Mouse (Mus musculus) liver (tissue): ENCODE data around the gene Plxdc2.

Experiments used
- DNase-seq: peaks from one replicate; pipeline ENCODE4 v3.0.0-alpha.2; 2020; ENCODE audit warnings: mixed read lengths

Plxdc2 gene

GRCm38 (mm10) chr2:16578153-16578552 is 222.0 kb downstream of the Plxdc2 start:
- DNase-seq, result no peak

- no peak for DNase-seq
Observed at GRCm38 (mm10) chr2:16588546-16588945, 232.4 kb downstream of the Plxdc2 start.

- no peak for DNase-seq
Observed at GRCm38 (mm10) chr2:16595451-16595850, 239.3 kb downstream of the Plxdc2 start.

- no peak for DNase-seq
Observed at GRCm38 (mm10) chr2:16598231-16598630, 242.1 kb downstream of the Plxdc2 start.

- DNase-seq, result no peak
Observed at GRCm38 (mm10) chr2:16604291-16604690, 248.2 kb downstream of the Plxdc2 start.

GRCm38 (mm10) chr2:16607792-16608586 is 251.9 kb downstream of the Plxdc2 start:
- no peak for DNase-seq

- no peak for DNase-seq
Observed at GRCm38 (mm10) chr2:16642061-16642460, 286.0 kb downstream of the Plxdc2 start.

- no peak for DNase-seq
Observed at GRCm38 (mm10) chr2:16651713-16652112, 295.6 kb downstream of the Plxdc2 start.

- DNase-seq, result no peak
Observed at GRCm38 (mm10) chr2:16664516-16664915, 308.4 kb downstream of the Plxdc2 start.

- no peak for DNase-seq
Observed at GRCm38 (mm10) chr2:16668391-16668790, 312.3 kb downstream of the Plxdc2 start.

GRCm38 (mm10) chr2:16682905-16683304 is 326.8 kb downstream of the Plxdc2 start:
- DNase-seq, result no peak

- no peak for DNase-seq
Observed at GRCm38 (mm10) chr2:16683739-16684138, 327.6 kb downstream of the Plxdc2 start.

- no peak for DNase-seq
Observed at GRCm38 (mm10) chr2:16684529-16684928, 328.4 kb downstream of the Plxdc2 start.

GRCm38 (mm10) chr2:16696390-16696789 is 340.3 kb downstream of the Plxdc2 start:
- no peak for DNase-seq

GRCm38 (mm10) chr2:16697181-16697580 is 341.1 kb downstream of the Plxdc2 start:
- no peak for DNase-seq

- no peak for DNase-seq
Observed at GRCm38 (mm10) chr2:16706227-16706626, 350.1 kb downstream of the Plxdc2 start.

GRCm38 (mm10) chr2:16709885-16710284 is 353.8 kb downstream of the Plxdc2 start:
- no peak for DNase-seq

GRCm38 (mm10) chr2:16731033-16731432 is 374.9 kb downstream of the Plxdc2 start:
- no peak for DNase-seq

- DNase-seq, result no peak
Observed at GRCm38 (mm10) chr2:16734381-16734780, 378.3 kb downstream of the Plxdc2 start.

GRCm38 (mm10) chr2:16738241-16738640 is 382.1 kb downstream of the Plxdc2 start:
- peak; percentile 38 for DNase-seq

GRCm38 (mm10) chr2:16741813-16742212 is 385.7 kb downstream of the Plxdc2 start:
- no peak for DNase-seq

GRCm38 (mm10) chr2:16743568-16743967 is 387.5 kb downstream of the Plxdc2 start:
- no peak for DNase-seq

- DNase-seq, result no peak
Observed at GRCm38 (mm10) chr2:16749302-16749909, 393.3 kb downstream of the Plxdc2 start.

- DNase-seq, result no peak
Observed at GRCm38 (mm10) chr2:16757158-16757557, 401.1 kb downstream of the Plxdc2 start.
